Mouse (Mus musculus) lung, postnatal 0 days (tissue): Measurements from ENCODE around the gene Bcl3.

Experiments
- CTCF ChIP-seq: IDR thresholded peaks from 2 replicates; pipeline ENCODE4 v1.5.1; 2016; ENCODE audit warnings: antibody characterized with exemption, mild to moderate bottlenecking
- EP300 ChIP-seq: IDR thresholded peaks from 2 replicates; pipeline ENCODE4 v1.6.1; 2016; ENCODE audit warnings: antibody characterized with exemption, mild to moderate bottlenecking, control low read depth

- TF ChIP-seq CTCF = no peak
- peak; percentile 80 for TF ChIP-seq EP300
Observed at GRCm38 (mm10) chr7:19830682-19831156, 8.1 kb upstream of the Bcl3 start.
